Mouse (Mus musculus) layer of hippocampus, adult 2 months (tissue): ENCODE results near the gene Pcbd1. TPM values are rescaled to one million over a fixed set of nuclear protein-coding genes. Genes with fewer than 3 reads are reported as not detected.
"Not testable (repeated sequence)": the region's sequence is repeated elsewhere in the genome, so short reads cannot be mapped to it uniquely, and the experiment has no call there.

Source experiments
- DNase-seq, 2 experiments: peaks; one replicate each; pipeline ENCODE4 v3.0.0; 2022; ENCODE audit warnings: low spot score in 2 of 2
- H3K27ac ChIP-seq: fragments of 200-600 bp; 2 replicates; pipeline ENCODE4 v1.8.1; 2022
- H3K4me3 ChIP-seq: fragments of 200-600 bp; 2 replicates; pipeline ENCODE4 v1.8.1; 2022; ENCODE audit warnings: mild to moderate bottlenecking
- CTCF ChIP-seq: fragments of 200-600 bp; conservative IDR thresholded peaks from 2 replicates; pipeline ENCODE4 v1.8.1; 2022; ENCODE audit warnings: antibody characterized with exemption, mild to moderate bottlenecking, moderate library complexity
- total RNA-seq, 2 experiments: library from RNA; stranded (reverse); gene quantifications; 2 replicates each; pipeline ENCODE4 v1.2.3; 2021

The Pcbd1 gene
- total RNA-seq, 2 experiments from 2014 or later = 11.2 to 11.7 TPM

- H3K27ac ChIP-seq = no peak overlapping the region
These were observed 19.9 kb upstream of the Pcbd1 start for GRCm38 (mm10) chr10:61069248-61069647.

DNA sequence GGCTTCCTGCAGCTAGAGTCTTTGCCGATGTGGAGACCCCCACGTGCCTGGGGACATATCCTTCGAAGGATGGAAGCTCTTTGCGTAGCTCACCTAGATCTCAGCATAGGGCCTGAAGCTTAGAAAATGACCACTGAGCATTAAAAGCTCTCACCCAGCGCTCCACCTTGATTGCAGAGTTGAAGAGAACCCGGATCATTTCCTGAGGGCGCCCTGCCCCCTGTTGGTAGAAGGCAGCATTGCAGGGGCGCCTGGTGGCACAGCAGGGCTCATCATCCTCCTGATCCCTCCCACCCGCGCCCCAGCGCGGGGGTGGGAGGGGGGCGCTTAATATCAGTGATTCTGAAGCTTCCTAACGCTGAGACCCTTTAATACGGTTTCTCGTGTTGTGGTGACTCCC, 16.8 kb upstream of the Pcbd1 start:
- peak; percentile 100 for TF ChIP-seq CTCF
- H3K27ac ChIP-seq = no peak overlapping the region
- H3K4me3 ChIP-seq = no peak overlapping the region
- peak; percentile 24 to 71 for DNase-seq

More at GRCm38 (mm10) chr10:61069248-61069647, 19.9 kb upstream of the Pcbd1 start:
- no peak overlapping the region for H3K4me3 ChIP-seq
- DNase-seq = no peak
- TF ChIP-seq CTCF = no peak

DNA sequence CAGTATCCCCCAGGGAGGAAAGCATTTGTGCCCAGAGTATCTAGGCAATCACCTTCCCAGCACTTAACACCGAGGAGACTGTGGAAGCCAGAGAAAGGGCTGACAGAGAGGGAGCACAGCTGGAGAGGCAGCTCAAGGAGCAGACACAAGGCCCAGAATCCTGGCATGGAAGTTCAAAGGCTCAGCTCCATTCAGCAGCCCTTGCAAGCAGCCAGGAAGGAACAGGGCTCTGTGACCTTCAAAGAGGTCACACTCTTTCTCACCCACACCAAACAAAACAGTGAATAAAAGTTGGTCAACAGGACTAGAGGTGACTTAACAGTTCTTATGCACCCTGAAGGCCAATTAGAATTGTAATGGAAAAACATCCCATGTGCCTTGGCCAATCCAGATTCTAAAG, 14.5 kb upstream of the Pcbd1 start:
- no peak for TF ChIP-seq CTCF
- no peak for DNase-seq

DNA sequence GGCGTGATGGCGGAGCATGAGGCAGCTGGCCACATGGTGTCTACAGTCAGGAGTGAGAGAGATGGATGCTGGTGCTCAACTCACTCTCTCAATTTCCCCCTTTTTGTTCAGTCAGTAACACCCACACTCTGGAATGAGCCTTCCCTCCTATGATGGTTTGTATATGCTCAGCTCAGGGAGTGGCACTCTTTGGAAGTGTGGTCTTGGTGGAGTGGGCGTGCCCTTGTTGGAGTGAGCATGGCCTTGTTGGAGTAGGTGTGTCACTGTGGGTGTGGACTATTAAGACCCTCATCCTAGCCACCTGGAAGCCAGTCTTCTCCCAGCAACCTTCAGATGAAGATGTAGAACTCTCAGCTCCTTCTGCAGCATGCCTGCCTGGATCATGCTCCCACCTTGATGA, 13.5 kb upstream of the Pcbd1 start:
- no peak overlapping the region for H3K27ac ChIP-seq
- no peak for TF ChIP-seq CTCF
- no peak for DNase-seq
- no peak overlapping the region for H3K4me3 ChIP-seq

More for the DNA sequence above, 14.5 kb upstream of the Pcbd1 start:
- Histone ChIP-seq H3K4me3 (no peak overlapping the region), H3K27ac (no peak overlapping the region)

DNA sequence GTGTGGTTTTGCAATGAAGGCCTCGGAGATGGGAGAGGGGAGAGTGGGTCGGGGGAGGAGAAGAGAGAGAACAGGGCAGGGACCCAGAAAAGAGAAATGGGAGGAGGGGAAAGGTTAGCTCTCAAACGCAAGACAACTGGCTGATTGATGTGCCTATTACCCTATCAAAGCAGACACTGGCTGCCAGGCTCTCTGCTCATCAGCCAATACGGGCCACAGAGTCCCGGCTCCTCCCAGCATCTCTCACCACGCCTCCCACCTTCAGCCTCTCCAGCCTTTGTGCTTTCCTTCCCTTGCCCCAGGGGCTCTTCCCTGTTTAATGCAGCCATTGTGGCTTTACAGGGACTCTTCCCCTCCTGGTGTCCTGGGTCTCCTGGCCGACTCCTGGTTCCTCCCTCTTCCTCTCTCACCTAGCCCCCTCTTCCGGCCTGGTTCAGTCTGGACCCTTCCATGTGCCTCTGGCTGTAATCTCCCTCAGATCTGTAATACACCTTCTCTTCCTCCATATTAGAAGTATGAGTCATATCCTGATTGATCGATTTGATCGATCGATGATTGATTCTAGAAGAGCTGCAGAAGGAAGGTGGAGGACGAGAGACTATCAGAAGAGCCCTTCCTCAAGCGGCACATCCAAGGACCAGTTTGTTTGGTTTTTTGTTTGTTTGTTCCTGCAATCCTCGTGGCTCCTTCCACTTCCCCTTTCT, 8.8 kb upstream of the Pcbd1 start:
- DNase-seq = peak; percentile 49 to 61
- Histone ChIP-seq H3K4me3 (peak overlapping the region; percentile 14), H3K27ac (no peak overlapping the region)
- no peak for TF ChIP-seq CTCF

DNA sequence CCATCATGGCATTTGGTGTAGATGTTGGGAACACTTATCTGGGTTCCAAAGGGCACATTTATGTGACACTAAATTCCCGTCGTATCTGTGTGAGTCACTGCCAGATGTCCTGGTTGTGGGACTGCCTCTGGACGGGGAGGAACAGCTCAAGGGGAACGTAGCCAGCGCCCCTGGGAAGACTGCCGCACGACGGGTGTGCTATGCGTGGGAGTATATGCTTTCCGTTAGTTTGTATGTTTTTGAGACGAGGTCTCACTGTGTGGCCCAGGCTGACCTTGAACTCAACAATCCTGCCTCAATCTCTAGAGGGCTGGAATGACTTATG, 8.2 kb upstream of the Pcbd1 start:
- H3K4me3 ChIP-seq = no peak overlapping the region
- no peak for TF ChIP-seq CTCF
- DNase-seq = no peak
- no peak overlapping the region for H3K27ac ChIP-seq

DNA sequence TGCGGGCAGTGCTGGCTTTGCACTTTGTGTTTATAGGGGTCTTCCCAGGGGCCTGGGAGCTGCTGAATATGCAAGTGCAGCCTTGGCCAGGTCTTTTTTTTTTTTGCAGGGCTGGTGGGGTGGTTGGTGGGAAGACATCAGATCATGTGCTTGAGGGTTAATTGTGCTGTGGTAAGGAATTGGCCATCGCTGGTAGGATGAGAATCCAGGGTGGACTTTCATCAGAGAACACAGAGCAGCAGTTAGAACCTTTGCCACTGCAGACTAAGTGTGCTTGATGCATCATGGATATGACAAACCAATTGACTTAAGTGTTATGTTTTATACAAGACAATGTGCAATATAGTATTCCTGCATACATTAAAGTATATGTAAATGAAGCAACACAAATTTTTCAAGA, 3.8 kb upstream of the Pcbd1 start:
- Histone ChIP-seq H3K27ac (no peak overlapping the region), H3K4me3 (no peak overlapping the region)
- no peak for TF ChIP-seq CTCF
- no peak for DNase-seq

DNA sequence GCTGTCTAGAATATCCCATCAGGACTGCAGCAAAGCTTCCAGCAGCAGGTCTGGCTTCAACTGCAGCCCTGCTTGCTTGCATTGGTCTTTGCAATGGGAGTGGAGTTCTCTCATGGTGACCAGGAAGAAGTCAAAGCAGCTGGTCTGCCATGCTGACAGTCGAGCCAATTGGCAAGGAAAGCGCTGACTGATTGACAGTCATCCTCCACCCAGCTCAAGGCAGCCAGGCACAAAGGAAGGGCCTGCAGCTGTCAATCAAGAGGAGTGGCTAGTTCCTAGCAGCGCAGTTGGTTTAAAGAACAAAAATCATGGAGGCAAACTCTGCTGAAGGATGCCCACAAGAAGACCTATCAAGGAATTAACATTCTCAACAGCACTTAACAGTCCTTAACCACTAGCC, 2.6 kb upstream of the Pcbd1 start:
- no peak for DNase-seq
- no peak overlapping the region for H3K27ac ChIP-seq
- no peak overlapping the region for H3K4me3 ChIP-seq
- TF ChIP-seq CTCF = no peak

DNA sequence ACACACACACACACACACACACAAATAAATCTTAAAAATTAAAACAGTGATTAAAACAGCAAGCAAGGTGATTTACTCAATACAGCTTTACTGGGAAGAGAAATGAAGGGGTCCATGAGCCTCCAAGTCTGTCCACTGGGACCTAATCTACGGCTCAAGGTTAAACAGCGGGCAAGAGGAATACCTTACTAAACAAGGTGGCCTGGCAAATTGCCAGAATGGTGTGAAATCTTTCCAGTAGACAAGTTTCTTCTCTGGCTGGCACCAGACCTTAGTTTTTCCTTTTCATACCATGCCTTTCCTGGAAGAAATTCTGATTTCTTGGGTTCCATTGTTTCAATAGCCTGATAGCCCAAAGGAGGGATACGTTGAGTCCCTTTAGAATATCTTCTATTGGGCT, 663 bp upstream of the Pcbd1 start:
- no peak overlapping the region for H3K27ac ChIP-seq
- no peak for DNase-seq
- TF ChIP-seq CTCF = no peak
- H3K4me3 ChIP-seq = no peak overlapping the region

- Histone ChIP-seq H3K4me3 (no peak overlapping the region), H3K27ac (no peak overlapping the region)
- no peak for TF ChIP-seq CTCF
- no peak for DNase-seq
These were observed 2.7 kb downstream of the Pcbd1 start for GRCm38 (mm10) chr10:61091866-61092265.

DNA sequence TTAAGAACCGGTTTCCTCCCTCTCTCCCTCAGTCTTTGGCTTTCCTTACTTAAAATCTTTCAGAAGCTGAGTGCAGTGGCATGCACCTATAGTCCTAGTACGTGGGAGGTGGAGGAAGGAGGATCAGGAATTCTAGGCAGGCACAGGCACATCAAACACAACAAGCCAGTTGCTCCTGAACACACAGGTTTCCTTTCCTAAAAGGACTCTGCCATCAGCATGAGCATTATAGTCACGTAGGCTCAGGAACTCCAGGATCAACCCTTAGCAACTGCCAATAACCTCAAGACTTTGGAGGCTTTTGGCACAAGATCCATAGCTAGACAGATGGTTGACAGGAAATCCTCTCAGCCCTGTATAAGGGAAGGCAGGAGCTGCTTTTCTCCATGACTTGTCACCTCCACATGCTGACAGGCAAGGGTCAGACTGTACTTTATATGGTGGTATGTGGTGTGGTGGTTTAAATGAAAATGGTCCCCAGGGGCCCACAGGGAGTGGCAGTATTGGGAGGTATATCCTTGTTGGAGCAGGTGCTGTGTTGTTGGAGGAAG, 14.5 kb downstream of the Pcbd1 start:
- DNase-seq = no peak
- Histone ChIP-seq H3K27ac (no peak overlapping the region), H3K4me3 (no peak overlapping the region)
- no peak for TF ChIP-seq CTCF

DNA sequence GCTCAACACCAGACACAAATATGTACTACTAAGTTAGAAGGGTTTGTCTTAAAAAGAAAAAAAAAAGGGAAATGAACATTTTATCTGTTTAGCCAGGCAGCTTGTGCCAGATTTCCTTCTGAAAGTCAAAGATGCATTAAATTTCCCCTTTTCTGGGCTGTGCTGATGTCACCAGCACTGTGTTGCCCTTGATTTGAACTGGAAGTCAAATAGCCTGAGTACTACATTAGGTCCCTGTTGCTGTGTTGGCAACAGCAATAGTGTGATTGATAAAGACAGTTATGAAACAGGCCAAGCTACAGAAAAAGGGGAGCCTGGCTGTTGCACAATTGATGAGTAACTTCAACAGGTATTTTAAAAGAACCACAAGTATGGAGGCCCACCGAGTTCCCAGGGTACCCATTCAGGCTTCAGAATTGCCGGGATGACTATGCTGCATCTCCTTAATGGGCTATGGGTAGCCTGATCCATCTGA, 25.2 kb downstream of the Pcbd1 start:
- no peak for TF ChIP-seq CTCF
- no peak for DNase-seq
- Histone ChIP-seq H3K27ac (no peak overlapping the region), H3K4me3 (no peak overlapping the region)

GRCm38 (mm10) chr10:61121732-61122131, 32.6 kb downstream of the Pcbd1 start:
- not testable (repeated sequence) for H3K27ac ChIP-seq, H3K4me3 ChIP-seq, DNase-seq

DNA sequence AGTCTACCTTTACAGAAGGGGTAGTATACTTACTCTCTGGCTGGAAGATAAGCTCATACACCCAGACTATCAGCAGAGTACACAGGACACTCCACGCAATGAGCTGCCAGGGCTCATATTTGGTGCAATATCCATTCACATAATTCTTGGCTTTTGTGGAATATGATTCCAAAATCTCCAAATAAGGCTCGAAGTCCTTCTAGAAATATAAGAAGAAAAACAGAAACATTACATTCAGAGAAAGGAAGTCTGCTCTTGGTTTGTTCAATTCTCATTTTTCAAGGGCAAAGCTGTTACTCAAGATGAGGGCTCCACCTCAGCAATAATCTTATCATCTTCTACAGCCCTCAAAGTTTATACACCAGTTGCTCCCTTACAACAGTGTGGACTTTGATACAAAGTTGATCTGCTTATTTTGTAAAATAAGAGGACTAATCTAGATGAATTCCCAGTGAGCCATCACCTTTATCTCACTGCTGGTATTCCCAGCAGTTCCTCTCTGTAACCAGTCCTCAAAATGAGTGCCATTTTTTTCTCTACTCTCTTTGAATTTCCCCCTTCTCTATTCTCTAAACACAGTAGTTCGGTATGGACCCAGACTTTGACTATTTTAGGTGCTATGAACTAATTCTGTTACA, 34.3 kb downstream of the Pcbd1 start:
- DNase-seq = no peak
- no peak for TF ChIP-seq CTCF
- Histone ChIP-seq H3K27ac (no peak overlapping the region), H3K4me3 (no peak overlapping the region)
